Mouse (Mus musculus): ENCODE results near the gene Mettl17.
"Not testable (repeated sequence)": the region's sequence is repeated elsewhere in the genome, so short reads cannot be mapped to it uniquely, and the experiment has no call there.

The Mettl17 gene

GRCm38 (mm10) chr14:51896539-51897170 is 12.0 kb downstream of the Mettl17 start:
- DNase-seq (ENCODE audit: low spot score in 2 of 2) = no peak

GRCm38 (mm10) chr14:51899351-51899750 is 14.7 kb downstream of the Mettl17 start:
- DNase-seq (ENCODE audit: low spot score in 2 of 2) = no peak

- peak; percentile 61 to 86 for DNase-seq (ENCODE audit: low spot score in 2 of 2)
Observed at GRCm38 (mm10) chr14:51902806-51903710, 18.4 kb downstream of the Mettl17 start.

GRCm38 (mm10) chr14:51903782-51904181 is 19.1 kb downstream of the Mettl17 start:
- no peak for DNase-seq (ENCODE audit: low spot score in 2 of 2)

- no peak for DNase-seq (ENCODE audit: low spot score in 2 of 2)
Observed at GRCm38 (mm10) chr14:51904706-51905105, 20.1 kb downstream of the Mettl17 start.

- DNase-seq (ENCODE audit: low spot score in 2 of 2) = no peak
Observed at GRCm38 (mm10) chr14:51906102-51906501, 21.5 kb downstream of the Mettl17 start.

- DNase-seq (ENCODE audit: low spot score in 2 of 2) = no peak
Observed at GRCm38 (mm10) chr14:51911301-51911700, 26.7 kb downstream of the Mettl17 start.

- no peak for DNase-seq (ENCODE audit: low spot score in 2 of 2)
Observed at GRCm38 (mm10) chr14:51912391-51913061, 27.9 kb downstream of the Mettl17 start.

GRCm38 (mm10) chr14:51913062-51913959 is 28.7 kb downstream of the Mettl17 start:
- DNase-seq (ENCODE audit: low spot score in 2 of 2) = peak; percentile 38 to 74

GRCm38 (mm10) chr14:51913960-51914762 is 29.5 kb downstream of the Mettl17 start, which contains the start of gene Ndrg2:
Gene Ndrg2, minus strand, starts transcription at chr14:51914158.
- DNase-seq (ENCODE audit: low spot score in 2 of 2) = peak in 1 of 2 experiments; percentile 44

GRCm38 (mm10) chr14:51915030-51915429 is 30.4 kb downstream of the Mettl17 start:
- no peak for DNase-seq (ENCODE audit: low spot score in 2 of 2)

GRCm38 (mm10) chr14:51916539-51916938 is 31.9 kb downstream of the Mettl17 start:
- no peak for DNase-seq (ENCODE audit: low spot score in 2 of 2)

GRCm38 (mm10) chr14:51918125-51918524 is 33.5 kb downstream of the Mettl17 start, which contains the start of gene Tppp2:
Gene Tppp2, plus strand, starts transcription at chr14:51918425.
- DNase-seq (ENCODE audit: low spot score in 2 of 2) = no peak

GRCm38 (mm10) chr14:51918966-51919365 is 34.3 kb downstream of the Mettl17 start:
- DNase-seq (ENCODE audit: low spot score in 2 of 2) = no peak

- no peak for DNase-seq (ENCODE audit: low spot score in 2 of 2)
Observed at GRCm38 (mm10) chr14:51921759-51922570, 37.3 kb downstream of the Mettl17 start.

- DNase-seq (ENCODE audit: low spot score in 2 of 2) = no peak
Observed at GRCm38 (mm10) chr14:51922571-51922865, 37.9 kb downstream of the Mettl17 start, which contains the start of gene Rnase13. Gene Rnase13, minus strand, starts transcription at chr14:51922773.

- DNase-seq (ENCODE audit: low spot score in 2 of 2) = no peak
Observed at GRCm38 (mm10) chr14:51922910-51923309, 38.3 kb downstream of the Mettl17 start.

GRCm38 (mm10) chr14:51923492-51923891 is 38.9 kb downstream of the Mettl17 start:
- no peak for DNase-seq (ENCODE audit: low spot score in 2 of 2)

- not testable (repeated sequence) for DNase-seq (ENCODE audit: low spot score in 2 of 2)
Observed at GRCm38 (mm10) chr14:51926930-51927329, 42.3 kb downstream of the Mettl17 start.

Measured in spleen, postnatal 10 days (tissue).